Mouse (Mus musculus) limb, embryonic 11.5 days (tissue): ENCODE results near the gene Cerk. TPM values are rescaled to one million over a fixed set of nuclear protein-coding genes. Genes with fewer than 3 reads are reported as not detected.

Experiments used
- ATAC-seq: fragments of 200-750 bp; cut with Nextera tagmentation; 2 replicates; pipeline ENCODE4 v1.8.0; 2017; ENCODE audit warnings: low read depth; ENCODE audit not compliant: insufficient number of reproducible peaks, low FRiP score, low TSS enrichment
- DNase-seq: peaks from one replicate; pipeline ENCODE4 v3.0.0-alpha.2; 2015; ENCODE audit warnings: low spot score
- H3K27ac ChIP-seq: fragments of 300-500 bp; sonication (generic); replicated peaks from 2 replicates; pipeline ENCODE4 v1.5.1; 2014; ENCODE audit warnings: low read depth, mild to moderate bottlenecking, low read length
- H3K27me3 ChIP-seq: fragments of 300-500 bp; sonication (generic); 2 replicates; pipeline ENCODE4 v1.6.1; 2014; ENCODE audit warnings: mild to moderate bottlenecking, low read length, mixed read lengths; ENCODE audit not compliant: control insufficient read depth, insufficient read depth
- H3K36me3 ChIP-seq: fragments of 300-500 bp; sonication (generic); 2 replicates; pipeline ENCODE4 v1.6.1; 2014; ENCODE audit warnings: mild to moderate bottlenecking, low read length, moderate library complexity, mixed read lengths; ENCODE audit not compliant: control insufficient read depth, insufficient read depth
- H3K4me1 ChIP-seq: fragments of 300-500 bp; sonication (generic); 2 replicates; pipeline ENCODE4 v1.6.1; 2014; ENCODE audit warnings: low read length, mixed read lengths; ENCODE audit not compliant: control insufficient read depth, insufficient read depth
- H3K4me2 ChIP-seq: fragments of 300-500 bp; sonication (generic); 2 replicates; pipeline ENCODE4 v1.6.1; 2014; ENCODE audit warnings: low read depth, mild to moderate bottlenecking, moderate library complexity; ENCODE audit not compliant: severe bottlenecking
- H3K4me3 ChIP-seq: fragments of 300-500 bp; sonication (generic); 2 replicates; pipeline ENCODE4 v1.5.1; 2014; ENCODE audit warnings: low read depth, low read length
- H3K9ac ChIP-seq: fragments of 300-500 bp; sonication (generic); 2 replicates; pipeline ENCODE4 v1.6.1; 2014; ENCODE audit warnings: mild to moderate bottlenecking, low read length
- H3K9me3 ChIP-seq: fragments of 300-500 bp; sonication (generic); 2 replicates; pipeline ENCODE4 v1.6.1; 2016; ENCODE audit warnings: low read length; ENCODE audit not compliant: control insufficient read depth
- WGBS: fragments of 180-500 bp; shearing (Covaris S2); extraction: QIAGEN DNeasy Blood & Tissue Kit; methylation state at CpG from one replicate; pipeline ENCODE4 v1.1.7; 2014; 5-methylcytosine and 5-hydroxymethylcytosine counted together
- polyA plus RNA-seq: library from polyadenylated mRNA; unstranded; fragments of >200 nt; fragmentation: Nextera tagmentation; extraction: Ambion mirVana; gene quantifications from 2 replicates; pipeline ENCODE4 v1.2.1, GENCODE M21; 2014

The Cerk gene
- 15.6 and 17.3 TPM in 2 replicates for polyA plus RNA-seq

DNA sequence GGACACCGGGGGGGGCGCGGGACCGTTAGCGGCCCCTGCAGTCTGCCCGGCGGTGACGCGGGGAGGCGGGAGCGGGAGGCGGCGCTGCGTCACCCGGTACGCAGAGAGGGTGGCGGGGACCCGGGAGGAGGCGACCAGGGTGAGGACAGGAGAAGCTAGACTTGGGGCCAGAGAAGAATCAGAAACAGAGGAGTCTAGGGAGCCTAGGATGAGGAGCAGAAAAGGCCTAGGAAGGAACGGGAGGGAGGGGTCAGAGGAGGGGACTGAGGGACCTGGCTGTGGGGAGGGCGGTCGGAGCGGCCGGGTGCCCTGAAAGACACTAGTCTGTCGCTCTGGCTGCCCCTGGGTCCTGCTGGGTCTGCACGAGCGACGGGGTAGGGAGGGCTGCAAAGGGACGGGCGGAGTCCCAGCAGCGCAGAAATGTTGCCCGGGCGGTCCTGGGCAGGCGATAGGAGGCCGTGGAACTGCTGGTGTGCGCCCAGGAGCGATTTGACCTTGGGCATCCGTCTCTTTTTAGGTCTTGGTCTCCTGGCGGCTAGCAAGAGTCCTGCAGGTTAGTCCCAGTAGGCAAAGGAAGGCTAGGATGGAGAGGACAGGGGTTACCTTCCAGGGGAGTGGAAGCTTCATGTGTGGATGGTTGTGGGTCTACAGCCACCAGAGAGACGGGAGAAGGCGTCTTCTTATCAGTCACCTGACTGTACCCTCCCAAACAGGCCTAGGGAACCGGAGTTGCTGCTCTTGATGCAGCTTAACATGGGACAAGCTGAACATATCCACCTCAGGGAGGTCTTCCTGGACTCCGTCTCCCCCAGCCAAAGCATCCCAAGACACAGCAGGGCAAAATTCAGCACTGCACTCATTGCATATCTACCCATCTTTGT lies at the start of gene Cerk:
Cerk (minus strand) TSS at position 453 of the 881 bp plus-strand sequence.
- peaks cover 7% of the 10 kb centered on the region; the same call in 1 of the 2 replicates for H3K4me1 ChIP-seq
- H3K36me3 ChIP-seq = no peaks in the 10 kb centered on the region

GRCm38 (mm10) chr15:86234517-86235441 lies 48.8 kb upstream of the Cerk start:
- no peaks in the 10 kb centered on the region; the same call in 1 of the 2 replicates for H3K36me3 ChIP-seq
- no peak overlapping the region for H3K9ac ChIP-seq
- ATAC-seq = no peak
- 88% methylated on average over 22 of the region's 22 CpGs for WGBS
- H3K27ac ChIP-seq = no peak overlapping the region
- no peaks in the 10 kb centered on the region for H3K27me3 ChIP-seq
- H3K9me3 ChIP-seq = no peaks in the 10 kb centered on the region
- DNase-seq = no peak
- no peak overlapping the region for H3K4me2 ChIP-seq
- H3K4me3 ChIP-seq = no peak overlapping the region
- H3K4me1 ChIP-seq = 0 out of 2 replicates have a peak, but pooled peaks cover 2% of the 10 kb centered on the region

More for the DNA sequence above, at the start of gene Cerk:
- Histone ChIP-seq H3K27me3 (no peaks in the 10 kb centered on the region), H3K9me3 (no peaks in the 10 kb centered on the region), H3K27ac (peak within 1 kb of the TSS; percentile 56), H3K4me3 (peak within 1 kb of the TSS; percentile 89), H3K9ac (peak within 1 kb of the TSS; percentile 95), H3K4me2 (peak within 1 kb of the TSS; percentile 74)
- peak; percentile 76 for DNase-seq
- ATAC-seq = peak; percentile 40; the same call in 1 of the 2 replicates
- 2% methylated on average over 43 of the region's 43 CpGs for WGBS

- H3K9ac ChIP-seq = no peak overlapping the region
Observed at GRCm38 (mm10) chr15:86234001-86234400, 48.1 kb upstream of the Cerk start.

DNA sequence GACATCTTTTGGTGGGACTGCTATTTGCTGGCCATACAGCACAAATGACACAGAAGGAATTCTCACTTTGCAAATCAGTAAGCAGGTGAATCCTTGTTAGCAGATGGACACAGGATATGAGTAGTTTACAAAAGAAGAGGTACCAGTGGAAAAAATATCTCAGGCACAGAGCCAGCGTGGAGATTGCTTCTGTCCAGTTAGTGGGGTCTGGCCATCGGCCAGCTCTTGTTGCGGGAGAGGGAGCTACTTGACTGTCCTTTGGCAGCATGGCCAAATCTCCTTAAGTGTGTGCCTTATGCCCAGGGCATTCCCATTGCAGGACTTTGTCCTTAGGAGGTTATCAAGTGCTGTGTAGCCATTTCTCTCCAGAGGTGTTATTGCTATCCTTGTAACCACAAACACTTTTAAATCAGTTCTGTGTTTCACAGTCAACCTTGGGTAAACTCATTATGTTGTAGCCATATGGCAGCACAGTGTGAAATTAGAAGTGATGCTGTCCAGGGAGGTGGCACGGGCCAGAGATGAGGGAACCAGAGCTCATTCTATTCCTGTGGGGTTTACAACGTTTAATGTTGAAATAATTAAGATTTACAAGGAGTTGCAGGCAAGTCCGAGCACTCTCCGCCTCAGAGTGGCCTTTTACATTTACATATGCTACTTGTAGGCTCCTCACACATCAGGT lies 46.0 kb upstream of the Cerk start:
- Histone ChIP-seq H3K36me3 (no peaks in the 10 kb centered on the region), H3K4me3 (no peak overlapping the region), H3K9ac (no peak overlapping the region), H3K27me3 (no peaks in the 10 kb centered on the region), H3K27ac (no peak overlapping the region), H3K9me3 (no peaks in the 10 kb centered on the region), H3K4me1 (0 out of 2 replicates have a peak, but pooled peaks cover 2% of the 10 kb centered on the region), H3K4me2 (no peak overlapping the region)
- WGBS = 39% methylated on average over 7 of the region's 7 CpGs
- ATAC-seq (no peak), DNase-seq (no peak)

More at GRCm38 (mm10) chr15:86234001-86234400, 48.1 kb upstream of the Cerk start:
- Histone ChIP-seq H3K9me3 (no peaks in the 10 kb centered on the region), H3K27me3 (no peaks in the 10 kb centered on the region), H3K36me3 (no peaks in the 10 kb centered on the region), H3K4me1 (0 out of 2 replicates have a peak, but pooled peaks cover 2% of the 10 kb centered on the region), H3K4me2 (no peak overlapping the region), H3K27ac (no peak overlapping the region), H3K4me3 (no peak overlapping the region)
- WGBS = 90% methylated on average over 5 of the region's 5 CpGs
- ATAC-seq (no peak), DNase-seq (no peak)

GRCm38 (mm10) chr15:86231170-86231569 lies 45.2 kb upstream of the Cerk start:
- H3K27ac ChIP-seq = no peak overlapping the region
- H3K4me3 ChIP-seq = no peak overlapping the region
- DNase-seq (no peak), ATAC-seq (no peak)
- no peaks in the 10 kb centered on the region for H3K9me3 ChIP-seq
- no peaks in the 10 kb centered on the region for H3K36me3 ChIP-seq
- WGBS = 89% methylated on average over 1 of the region's 1 CpGs
- H3K4me2 ChIP-seq = no peak overlapping the region
- no peak overlapping the region for H3K9ac ChIP-seq
- 0 out of 2 replicates have a peak, but pooled peaks cover 2% of the 10 kb centered on the region for H3K4me1 ChIP-seq
- no peaks in the 10 kb centered on the region for H3K27me3 ChIP-seq

DNA sequence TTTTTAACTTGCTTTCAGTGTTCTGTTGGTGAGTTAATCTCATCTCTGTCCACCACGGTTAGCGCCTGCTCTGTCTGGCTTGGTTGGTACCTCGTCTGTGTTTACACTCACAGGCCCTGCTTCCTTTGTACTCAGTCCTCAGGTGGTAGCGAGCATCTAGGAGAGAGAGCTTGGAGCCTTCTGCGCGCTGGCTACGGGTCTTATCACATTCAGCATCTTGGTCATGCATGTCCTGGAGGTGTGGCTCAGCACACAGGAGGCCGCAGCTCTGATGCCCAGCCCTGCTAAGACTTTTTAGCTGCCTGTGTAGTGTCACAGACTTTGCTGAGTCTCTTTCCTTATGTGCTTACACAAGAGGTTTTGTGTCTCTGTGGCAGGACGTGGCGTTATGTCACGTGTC lies 43.7 kb upstream of the Cerk start:
- ATAC-seq (no peak), DNase-seq (no peak)
- Histone ChIP-seq H3K36me3 (no peaks in the 10 kb centered on the region), H3K4me3 (no peak overlapping the region), H3K4me1 (0 out of 2 replicates have a peak, but pooled peaks cover 2% of the 10 kb centered on the region), H3K27me3 (no peaks in the 10 kb centered on the region), H3K9me3 (no peaks in the 10 kb centered on the region), H3K9ac (no peak overlapping the region), H3K4me2 (no peak overlapping the region), H3K27ac (no peak overlapping the region)
- WGBS = 84% methylated on average over 11 of the region's 11 CpGs

DNA sequence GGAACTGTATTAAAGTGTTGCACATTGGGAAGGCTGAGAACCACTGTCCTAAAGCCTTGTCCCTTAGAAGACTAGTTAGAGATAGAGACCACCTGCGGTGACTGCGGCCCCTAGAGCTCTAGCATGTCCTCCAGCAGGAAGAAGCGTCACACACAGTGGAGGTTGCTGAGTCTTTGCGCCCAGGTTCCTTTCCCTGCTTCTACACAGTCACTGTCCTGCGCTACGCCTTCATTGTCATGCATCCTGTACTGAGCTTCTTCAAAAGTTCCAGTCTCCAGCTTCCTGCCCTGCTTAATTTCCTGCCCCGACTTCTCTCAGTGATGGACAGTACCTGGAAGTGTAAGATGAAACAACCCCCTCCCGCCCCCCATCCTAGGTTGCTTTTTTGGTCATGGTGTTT lies 43.1 kb upstream of the Cerk start:
- WGBS = 86% methylated on average over 8 of the region's 8 CpGs

More for the DNA sequence above, 43.1 kb upstream of the Cerk start:
- no peak for ATAC-seq
- H3K4me3 ChIP-seq = no peak overlapping the region
- H3K27me3 ChIP-seq = no peaks in the 10 kb centered on the region
- H3K27ac ChIP-seq = no peak overlapping the region
- H3K9ac ChIP-seq = no peak overlapping the region
- no peak overlapping the region for H3K4me2 ChIP-seq
- no peaks in the 10 kb centered on the region for H3K36me3 ChIP-seq
- H3K4me1 ChIP-seq = 0 out of 2 replicates have a peak, but pooled peaks cover 2% of the 10 kb centered on the region
- DNase-seq = no peak
- no peaks in the 10 kb centered on the region for H3K9me3 ChIP-seq
